Mouse (Mus musculus) intestine, postnatal 0 days (tissue): ENCODE measurements around the gene Ttll5. TPM values are rescaled to one million over a fixed set of nuclear protein-coding genes. Genes with fewer than 3 reads are reported as not detected.
A peak's percentile ranks its signal among the peaks of the same experiment; 100 is the strongest.

Experiments used
- ATAC-seq: fragments of 200-750 bp; cut with Nextera tagmentation; 2 replicates; pipeline ENCODE4 v1.8.0; 2017; ENCODE audit warnings: mild to moderate bottlenecking, moderate TSS enrichment, moderate library complexity
- H3K27ac ChIP-seq: fragments of 300-500 bp; sonication (generic); 2 replicates; pipeline ENCODE4 v1.5.1; 2014; ENCODE audit warnings: mild to moderate bottlenecking, low read depth, low read length, moderate library complexity
- H3K27me3 ChIP-seq: fragments of 300-500 bp; sonication (generic); replicated peaks from 2 replicates; pipeline ENCODE4 v1.6.1; 2014; ENCODE audit warnings: low read length, mixed read lengths; ENCODE audit not compliant: control insufficient read depth, insufficient read depth
- H3K36me3 ChIP-seq: fragments of 300-500 bp; sonication (generic); 2 replicates; pipeline ENCODE4 v1.6.1; 2014; ENCODE audit warnings: mild to moderate bottlenecking, moderate library complexity; ENCODE audit not compliant: control insufficient read depth, insufficient read depth
- H3K4me1 ChIP-seq: fragments of 300-500 bp; sonication (generic); replicated peaks from 2 replicates; pipeline ENCODE4 v1.6.1; 2014; ENCODE audit warnings: antibody characterized with exemption, low read length, mixed read lengths; ENCODE audit not compliant: control insufficient read depth, insufficient read depth
- H3K4me2 ChIP-seq: fragments of 300-500 bp; sonication (generic); replicated peaks from 2 replicates; pipeline ENCODE4 v1.6.1; 2014; ENCODE audit warnings: low read depth, mild to moderate bottlenecking, moderate library complexity
- H3K4me3 ChIP-seq: fragments of 300-500 bp; sonication (generic); 2 replicates; pipeline ENCODE4 v1.5.1; 2014; ENCODE audit warnings: low read depth, low read length
- H3K9ac ChIP-seq: fragments of 300-500 bp; sonication (generic); 2 replicates; pipeline ENCODE4 v1.6.1; 2014; ENCODE audit warnings: mild to moderate bottlenecking, low read depth, low read length
- H3K9me3 ChIP-seq: fragments of 300-500 bp; sonication (generic); 2 replicates; pipeline ENCODE4 v1.6.1; 2016; ENCODE audit warnings: mixed run types; ENCODE audit not compliant: control insufficient read depth
- CTCF ChIP-seq: sonication (generic); IDR thresholded peaks from 2 replicates; pipeline ENCODE4 v1.5.1; 2016; ENCODE audit warnings: low read depth, mild to moderate bottlenecking, control low read depth, antibody characterized with exemption, moderate library complexity
- WGBS: fragments of 180-500 bp; shearing (Covaris S2); extraction: QIAGEN DNeasy Blood & Tissue Kit; methylation state at CpG from one replicate; pipeline ENCODE4 v1.1.7; 2014; 5-methylcytosine and 5-hydroxymethylcytosine counted together
- polyA plus RNA-seq: library from polyadenylated mRNA; unstranded; fragments of >200 nt; fragmentation: Nextera tagmentation; extraction: Ambion mirVana; gene quantifications from 2 replicates; pipeline ENCODE4 v1.2.1, GENCODE M21; 2015

Gene Ttll5
- polyA plus RNA-seq, 1 experiment from 2014 or later = 3.3 TPM

DNA sequence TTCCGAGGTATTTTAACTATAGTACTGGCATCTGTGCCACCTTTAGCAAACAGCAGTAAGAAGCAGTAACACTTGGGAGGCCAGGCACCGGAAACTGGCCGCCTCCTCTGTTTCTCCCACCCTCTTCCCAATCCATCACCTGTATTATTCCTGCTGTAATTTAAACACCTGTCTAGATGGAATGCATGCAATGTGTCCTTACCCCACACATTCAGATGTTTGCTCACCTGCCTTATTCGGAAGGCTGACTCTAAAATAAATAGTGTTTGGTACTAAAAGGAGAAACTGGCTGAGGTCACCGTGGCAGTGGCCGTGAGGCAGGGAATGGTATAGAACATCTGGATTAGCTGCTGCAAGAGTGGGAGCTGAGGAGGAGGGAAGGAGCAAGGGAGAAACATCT is 125.9 kb downstream of the Ttll5 start:
- peaks cover 12% of the 10 kb centered on the region; the same call in 1 of the 2 replicates for H3K36me3 ChIP-seq

DNA sequence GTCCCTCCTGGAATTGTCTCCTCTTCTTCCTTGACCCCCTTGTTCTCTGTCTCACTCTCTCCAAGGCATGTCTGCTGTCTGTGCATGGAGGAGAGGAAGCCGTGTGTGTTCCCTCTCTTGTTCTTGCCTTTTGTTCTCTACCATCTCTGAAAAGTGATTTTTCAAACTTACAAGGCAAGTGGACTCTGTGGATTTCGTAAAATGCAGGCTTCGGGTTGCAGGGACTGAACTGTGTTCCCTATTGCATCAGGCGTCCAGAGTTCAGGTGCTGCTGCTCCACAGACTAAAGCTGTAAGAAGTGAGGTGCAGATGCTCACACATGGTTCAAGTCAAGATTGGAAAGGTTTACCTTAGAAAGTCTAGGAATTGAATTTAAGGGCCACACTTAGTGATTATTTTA is 126.6 kb downstream of the Ttll5 start:
- H3K27ac ChIP-seq = no peak overlapping the region
- H3K36me3 ChIP-seq = peaks cover 12% of the 10 kb centered on the region; the same call in 1 of the 2 replicates
- no peak for TF ChIP-seq CTCF
- H3K27me3 ChIP-seq = no peaks in the 10 kb centered on the region
- H3K4me2 ChIP-seq = no peak overlapping the region
- no peak overlapping the region for H3K4me3 ChIP-seq
- no peak for ATAC-seq
- no peaks in the 10 kb centered on the region for H3K4me1 ChIP-seq
- 80% methylated on average over 4 of the region's 4 CpGs for WGBS
- H3K9me3 ChIP-seq = no peaks in the 10 kb centered on the region
- no peak overlapping the region for H3K9ac ChIP-seq

More for the DNA sequence above, 125.9 kb downstream of the Ttll5 start:
- ATAC-seq = no peak
- 48% methylated on average over 6 of the region's 6 CpGs for WGBS
- no peak overlapping the region for H3K4me2 ChIP-seq
- no peaks in the 10 kb centered on the region for H3K27me3 ChIP-seq
- no peak overlapping the region for H3K27ac ChIP-seq
- H3K9ac ChIP-seq = no peak overlapping the region
- H3K9me3 ChIP-seq = no peaks in the 10 kb centered on the region
- no peaks in the 10 kb centered on the region for H3K4me1 ChIP-seq
- TF ChIP-seq CTCF = no peak
- H3K4me3 ChIP-seq = no peak overlapping the region

DNA sequence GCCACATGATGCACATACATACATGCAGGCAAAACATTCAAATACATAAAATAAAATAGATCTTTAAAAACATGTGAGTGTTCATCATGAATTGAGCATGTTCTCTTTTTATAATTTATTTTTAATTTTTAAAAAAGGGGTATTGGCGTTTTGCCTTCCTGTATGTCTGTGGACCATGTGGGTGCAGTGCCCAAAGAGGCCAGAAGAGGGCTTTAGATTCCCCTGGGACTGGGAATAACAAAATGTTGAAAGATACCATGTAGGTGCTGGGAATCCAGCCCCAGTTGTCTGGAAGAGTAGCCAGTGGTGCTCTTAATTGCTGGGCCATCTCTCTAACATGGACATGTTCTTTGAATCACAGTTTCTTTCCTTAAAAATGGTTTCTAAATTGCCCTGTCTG is 127.4 kb downstream of the Ttll5 start:
- no peak overlapping the region for H3K4me2 ChIP-seq
- H3K9ac ChIP-seq = no peak overlapping the region
- H3K4me3 ChIP-seq = no peak overlapping the region
- no peaks in the 10 kb centered on the region for H3K4me1 ChIP-seq
- no peaks in the 10 kb centered on the region for H3K27me3 ChIP-seq
- H3K36me3 ChIP-seq = peaks cover 12% of the 10 kb centered on the region; the same call in 1 of the 2 replicates
- no peak for ATAC-seq
- no peak overlapping the region for H3K27ac ChIP-seq
- WGBS = 96% methylated on average over 1 of the region's 1 CpGs
- H3K9me3 ChIP-seq = no peaks in the 10 kb centered on the region
- peak; percentile 55 for TF ChIP-seq CTCF

DNA sequence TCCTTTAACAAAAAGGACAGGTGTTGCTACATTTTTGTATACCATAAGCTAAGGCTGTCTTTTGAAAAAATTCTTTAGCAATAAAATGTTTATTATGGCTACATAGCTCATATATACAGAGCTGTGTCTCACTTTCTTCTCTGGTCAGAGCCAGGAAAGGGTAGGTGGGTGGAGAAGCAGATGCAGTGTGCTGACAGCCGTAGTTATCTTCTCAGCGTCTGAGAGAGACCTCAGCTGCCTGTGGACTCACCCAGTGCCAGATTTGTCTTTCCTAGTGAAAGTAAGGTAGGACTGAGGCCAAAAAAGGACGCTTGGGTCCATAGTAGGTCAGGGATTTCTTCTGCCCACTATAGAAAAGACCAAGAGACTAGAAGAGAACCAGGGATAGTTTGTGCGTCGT is 127.9 kb downstream of the Ttll5 start:
- TF ChIP-seq CTCF = no peak

DNA sequence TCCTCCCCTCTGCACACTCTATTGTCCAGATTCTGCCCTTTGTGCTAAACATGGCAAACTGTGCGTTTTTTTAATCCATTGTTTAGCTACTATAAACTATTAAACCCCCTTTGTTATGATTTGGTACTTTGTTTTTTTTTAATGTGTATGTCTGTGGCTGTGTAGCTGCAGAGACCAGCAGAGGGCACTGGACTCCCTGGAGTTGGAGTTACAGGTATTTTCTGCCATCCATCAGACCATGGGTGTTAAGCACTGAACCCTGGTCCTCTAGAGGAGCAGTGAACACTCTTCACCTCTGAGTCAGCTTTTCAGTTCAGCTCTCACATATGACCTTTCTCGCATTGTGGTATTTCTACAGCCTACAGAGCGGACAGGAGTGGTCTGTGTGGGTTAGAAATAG is 129.7 kb downstream of the Ttll5 start:
- H3K27ac ChIP-seq = no peak overlapping the region
- ATAC-seq = no peak
- H3K36me3 ChIP-seq = peaks cover 6% of the 10 kb centered on the region; the same call in 1 of the 2 replicates
- H3K4me2 ChIP-seq = no peak overlapping the region
- no peak overlapping the region for H3K4me3 ChIP-seq
- WGBS = 83% methylated on average over 3 of the region's 3 CpGs
- peak; percentile 61 for TF ChIP-seq CTCF
- H3K27me3 ChIP-seq = no peaks in the 10 kb centered on the region
- H3K9me3 ChIP-seq = no peaks in the 10 kb centered on the region
- no peaks in the 10 kb centered on the region for H3K4me1 ChIP-seq
- no peak overlapping the region for H3K9ac ChIP-seq

More for the DNA sequence above, 127.9 kb downstream of the Ttll5 start:
- Histone ChIP-seq H3K4me3 (no peak overlapping the region), H3K27me3 (no peaks in the 10 kb centered on the region), H3K27ac (no peak overlapping the region), H3K4me1 (no peaks in the 10 kb centered on the region), H3K4me2 (no peak overlapping the region), H3K36me3 (peaks cover 12% of the 10 kb centered on the region; the same call in 1 of the 2 replicates), H3K9ac (no peak overlapping the region), H3K9me3 (no peaks in the 10 kb centered on the region)
- 86% methylated on average over 5 of the region's 5 CpGs for WGBS
- ATAC-seq = no peak

DNA sequence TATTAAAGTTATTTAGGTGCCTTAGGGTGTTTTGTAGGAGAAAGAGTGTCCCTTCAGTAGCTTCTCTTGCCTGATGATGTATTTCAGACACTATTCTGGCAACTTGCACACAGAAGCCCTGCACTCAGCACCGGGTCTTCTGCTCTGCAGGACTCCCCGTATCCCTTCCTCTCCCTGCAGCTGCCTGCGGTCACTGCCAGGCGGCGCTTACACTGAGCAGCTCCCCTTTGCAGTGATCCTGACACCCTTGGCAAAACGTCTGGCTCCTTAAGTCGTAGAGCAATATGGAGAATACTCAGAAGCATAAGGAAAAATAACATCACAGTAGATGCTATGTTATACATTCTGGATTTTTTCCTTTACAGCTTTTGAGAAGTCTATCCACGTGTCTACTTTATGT is 130.6 kb downstream of the Ttll5 start:
- 75% methylated on average over 8 of the region's 8 CpGs for WGBS
- Histone ChIP-seq H3K9me3 (no peaks in the 10 kb centered on the region), H3K36me3 (peaks cover 3% of the 10 kb centered on the region; the same call in 1 of the 2 replicates), H3K4me3 (no peak overlapping the region), H3K4me2 (no peak overlapping the region), H3K27me3 (no peaks in the 10 kb centered on the region), H3K4me1 (no peaks in the 10 kb centered on the region), H3K27ac (no peak overlapping the region), H3K9ac (no peak overlapping the region)
- peak; percentile 48 for TF ChIP-seq CTCF
- no peak for ATAC-seq

DNA sequence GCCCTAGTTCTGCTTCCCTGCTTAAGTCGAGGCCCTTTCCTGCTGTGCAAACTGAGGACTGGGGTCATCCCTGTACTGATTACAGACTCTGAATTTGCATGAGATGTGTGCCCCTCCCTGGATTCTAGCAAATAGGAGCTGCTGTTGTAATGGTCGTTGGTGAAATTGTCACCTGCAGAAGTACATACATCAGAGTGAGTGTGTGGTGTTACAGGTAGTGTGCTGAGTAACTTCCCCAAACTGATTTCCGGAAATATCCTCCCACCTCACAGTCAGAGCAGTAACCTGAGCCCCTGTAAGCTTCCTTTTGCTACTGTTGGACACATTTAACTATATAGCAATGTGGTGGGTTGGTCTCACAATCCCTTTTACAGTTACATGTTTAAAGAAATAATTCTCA is 131.2 kb downstream of the Ttll5 start:
- Histone ChIP-seq H3K27me3 (no peaks in the 10 kb centered on the region), H3K27ac (no peak overlapping the region)
- 58% methylated on average over 3 of the region's 3 CpGs for WGBS

More for the DNA sequence above, 131.2 kb downstream of the Ttll5 start:
- H3K9ac ChIP-seq = no peak overlapping the region
- no peaks in the 10 kb centered on the region for H3K9me3 ChIP-seq
- peaks cover 3% of the 10 kb centered on the region; the same call in 1 of the 2 replicates for H3K36me3 ChIP-seq
- no peak overlapping the region for H3K4me3 ChIP-seq
- no peaks in the 10 kb centered on the region for H3K4me1 ChIP-seq
- no peak for ATAC-seq
- no peak for TF ChIP-seq CTCF
- H3K4me2 ChIP-seq = no peak overlapping the region
